Mouse (Mus musculus): Measurements from ENCODE around the gene Slc6a18. TPM values are rescaled to one million over a fixed set of nuclear protein-coding genes. Genes with fewer than 3 reads are reported as not detected.

Slc6a18 gene
- total and polyA plus RNA-seq, 3 experiments: not detected

DNA sequence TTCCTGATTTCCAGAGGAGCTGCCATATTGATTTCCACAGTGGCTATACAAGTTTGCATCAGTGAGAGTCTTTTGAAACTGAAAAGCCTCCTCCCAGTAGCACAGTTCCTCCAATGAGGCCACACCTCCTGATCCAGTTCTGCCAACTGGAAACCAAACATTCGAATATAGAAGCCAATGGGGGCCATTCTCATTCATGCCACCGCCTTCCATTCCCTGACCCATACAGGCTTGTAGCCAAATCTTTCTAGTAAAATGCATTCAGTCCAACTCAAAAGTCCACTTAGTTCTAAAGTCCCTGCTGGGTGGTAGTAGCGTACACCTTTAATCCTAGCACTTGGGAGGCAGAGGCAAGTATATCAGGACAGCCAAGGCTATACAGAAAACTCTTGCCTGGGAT, 24.6 kb downstream of the Slc6a18 start:
- H3K27me3 ChIP-seq (ENCODE audit: control insufficient read depth in 1 of 2, insufficient read depth in 2 of 2, low read length in 2 of 2): peaks cover 4 to 6% of the 10 kb centered on the region in 2 experiments
- no peaks in the 10 kb centered on the region for H3K9me3 ChIP-seq (replicated peaks; ENCODE audit: insufficient read depth, low read length)
- no peak for TF ChIP-seq E2F4 (IDR thresholded peaks at IDR 0.05; ENCODE audit: borderline replicate concordance, low read depth, low read length)
- TF ChIP-seq NRF1 (IDR thresholded peaks at IDR 0.05; ENCODE audit: insufficient read depth, low read depth, low read length, poor library complexity, severe bottlenecking): no peak
- TF ChIP-seq HCFC1 (IDR thresholded peaks at IDR 0.05; ENCODE audit: low read depth, low read length): no peak
- no peak for TF ChIP-seq TBP (IDR thresholded peaks at IDR 0.05; ENCODE audit: low read depth, low read length)
- no peak for TF ChIP-seq POLR2A (IDR thresholded peaks at IDR 0.05; ENCODE audit: control insufficient read depth in 1 of 2, insufficient read depth in 1 of 2, low read depth in 1 of 2, low read length in 2 of 2, poor library complexity in 1 of 2)
- TF ChIP-seq EP300 (IDR thresholded peaks at IDR 0.05; ENCODE audit: low read depth in 1 of 2, low read length in 2 of 2): no peak
- no peak for TF ChIP-seq CTCF (IDR thresholded peaks at IDR 0.05 in 2 of 3, conservative IDR thresholded peaks at IDR 0.05 in 1 of 3; ENCODE audit: control insufficient read depth in 1 of 3, insufficient read depth in 1 of 3, low read depth in 2 of 3, low read length in 3 of 3, poor library complexity in 1 of 3, severe bottlenecking in 1 of 3)
- no peak for DNase-seq (ENCODE audit: low read depth, low spot score)
- no peak overlapping the region for H3K27ac ChIP-seq (ENCODE audit: control insufficient read depth, low read depth, low read length)
- H3K4me3 ChIP-seq (ENCODE audit: control insufficient read depth in 1 of 2, insufficient read depth in 1 of 2, low read depth in 2 of 2, low read length in 2 of 2): no peak overlapping the region
- no peaks in the 10 kb centered on the region for H3K4me1 ChIP-seq (ENCODE audit: control insufficient read depth in 1 of 2, insufficient read depth in 2 of 2, low read length in 2 of 2)
- no peaks in the 10 kb centered on the region for H3K36me3 ChIP-seq (ENCODE audit: control insufficient read depth in 1 of 2, insufficient read depth in 2 of 2, low read length in 2 of 2)
- no peak overlapping the region for H3K9ac ChIP-seq (ENCODE audit: control insufficient read depth, low read depth, low read length, poor library complexity, severe bottlenecking)
- no peaks in the 10 kb centered on the region for H3K79me2 ChIP-seq (ENCODE audit: control insufficient read depth, insufficient read depth, low read length, poor library complexity)

DNA sequence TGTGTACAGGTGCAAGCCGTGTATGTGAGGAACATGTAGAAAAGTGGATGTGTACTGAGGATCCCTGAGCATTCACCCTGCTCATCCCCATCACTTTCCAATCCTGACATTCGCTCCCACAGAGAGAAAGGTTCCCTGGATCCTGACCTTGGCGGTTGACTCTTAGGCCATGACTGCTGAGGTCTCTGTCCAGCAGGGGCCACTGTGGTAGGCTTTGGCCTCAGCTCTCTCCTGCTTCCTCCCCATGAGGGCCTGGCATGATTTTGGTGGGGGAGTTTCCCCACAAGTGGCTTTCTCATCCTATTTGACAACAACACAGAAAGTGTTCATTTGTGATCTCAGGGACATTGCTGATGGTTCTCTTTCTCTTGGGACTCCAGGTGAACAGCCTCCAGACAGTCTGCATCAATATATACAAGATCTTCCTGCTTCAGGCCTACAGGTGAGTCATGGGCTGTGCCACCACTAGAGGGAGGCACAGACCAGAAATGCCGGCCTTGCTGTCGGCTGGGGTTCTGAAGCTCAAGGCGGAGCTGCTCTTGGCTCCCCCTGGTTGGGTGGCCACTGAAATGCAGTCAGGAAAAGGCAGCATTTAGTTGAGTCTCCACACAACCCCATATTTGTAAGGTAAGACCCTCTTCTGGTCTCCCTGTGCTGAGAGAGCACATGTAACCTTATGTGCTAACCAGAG, 31.3 kb downstream of the Slc6a18 start:
- no peak overlapping the region for H3K27ac ChIP-seq (ENCODE audit: control insufficient read depth, low read depth, low read length)
- H3K27me3 ChIP-seq (ENCODE audit: control insufficient read depth in 1 of 2, insufficient read depth in 2 of 2, low read length in 2 of 2): no peaks in the 10 kb centered on the region
- H3K79me2 ChIP-seq (ENCODE audit: control insufficient read depth, insufficient read depth, low read length, poor library complexity): no peaks in the 10 kb centered on the region
- no peak overlapping the region for H3K4me3 ChIP-seq (ENCODE audit: control insufficient read depth in 1 of 2, insufficient read depth in 1 of 2, low read depth in 2 of 2, low read length in 2 of 2)
- no peaks in the 10 kb centered on the region for H3K9me3 ChIP-seq (replicated peaks; ENCODE audit: insufficient read depth, low read length)
- no peaks in the 10 kb centered on the region for H3K4me1 ChIP-seq (ENCODE audit: control insufficient read depth in 1 of 2, insufficient read depth in 2 of 2, low read length in 2 of 2)
- DNase-seq (ENCODE audit: low read depth, low spot score): peak; percentile 60
- no peak overlapping the region for H3K9ac ChIP-seq (ENCODE audit: control insufficient read depth, low read depth, low read length, poor library complexity, severe bottlenecking)
- no peaks in the 10 kb centered on the region for H3K36me3 ChIP-seq (ENCODE audit: control insufficient read depth in 1 of 2, insufficient read depth in 2 of 2, low read length in 2 of 2)
- TF ChIP-seq ZC3H11A (IDR thresholded peaks at IDR 0.05; ENCODE audit: low read depth, low read length) (peak; percentile 33; the same call in 1 of the 2 replicates), RAD21 (IDR thresholded peaks at IDR 0.05; ENCODE audit: low read depth, low read length) (peak; percentile 74), CTCF (IDR thresholded peaks at IDR 0.05 in 2 of 3, conservative IDR thresholded peaks at IDR 0.05 in 1 of 3; ENCODE audit: control insufficient read depth in 1 of 3, insufficient read depth in 1 of 3, low read depth in 2 of 3, low read length in 3 of 3, poor library complexity in 1 of 3, severe bottlenecking in 1 of 3) (peak; percentile 60 to 90 (median 76)), ZKSCAN1 (IDR thresholded peaks at IDR 0.05; ENCODE audit: low read depth, low read length) (no peak), SMC3 (IDR thresholded peaks at IDR 0.05; ENCODE audit: low read depth, low read length) (peak; percentile 70)

DNA sequence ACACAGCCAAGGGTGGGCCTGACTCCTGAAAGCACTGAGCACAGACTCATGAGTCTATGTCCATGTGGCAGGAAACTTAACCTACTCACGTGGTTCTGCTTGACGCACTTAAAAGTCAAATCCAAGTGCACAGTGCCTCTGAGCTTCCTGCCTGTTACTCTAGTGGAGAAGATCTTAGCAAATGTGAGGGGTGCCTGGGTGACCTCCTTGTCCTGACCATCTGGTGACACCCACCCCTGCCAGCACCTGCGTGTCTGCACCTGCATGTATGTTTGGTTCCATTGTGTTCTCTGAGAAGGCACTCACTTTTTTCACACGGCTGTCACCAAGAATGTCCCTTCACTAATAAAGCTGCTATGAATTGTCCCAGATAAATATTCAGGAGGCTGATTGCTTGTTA, 36.5 kb downstream of the Slc6a18 start:
- Histone ChIP-seq H3K36me3 (ENCODE audit: control insufficient read depth in 1 of 2, insufficient read depth in 2 of 2, low read length in 2 of 2) (no peaks in the 10 kb centered on the region), H3K79me2 (ENCODE audit: control insufficient read depth, insufficient read depth, low read length, poor library complexity) (no peaks in the 10 kb centered on the region), H3K4me1 (ENCODE audit: control insufficient read depth in 1 of 2, insufficient read depth in 2 of 2, low read length in 2 of 2) (no peaks in the 10 kb centered on the region), H3K9ac (ENCODE audit: control insufficient read depth, low read depth, low read length, poor library complexity, severe bottlenecking) (no peak overlapping the region), H3K27ac (ENCODE audit: control insufficient read depth, low read depth, low read length) (no peak overlapping the region), H3K27me3 (ENCODE audit: control insufficient read depth in 1 of 2, insufficient read depth in 2 of 2, low read length in 2 of 2) (no peaks in the 10 kb centered on the region), H3K9me3 (replicated peaks; ENCODE audit: insufficient read depth, low read length) (no peaks in the 10 kb centered on the region), H3K4me3 (ENCODE audit: control insufficient read depth in 1 of 2, insufficient read depth in 1 of 2, low read depth in 2 of 2, low read length in 2 of 2) (no peak overlapping the region)
- no peak for DNase-seq (ENCODE audit: low read depth, low spot score)
- TF ChIP-seq CHD2 (IDR thresholded peaks at IDR 0.05; ENCODE audit: low read length) (no peak), MEF2A (IDR thresholded peaks at IDR 0.05; ENCODE audit: extremely low read depth, insufficient replicate concordance, low read depth, low read length, poor library complexity, severe bottlenecking) (no peak)

All from MEL (cell line).